Mouse (Mus musculus) liver, embryonic 11.5 days (tissue): ENCODE measurements at regions not wholly inside any gene's neighbourhood (a gene's known extent, or its start where the extent isn't known, plus 50 kb on each side); places are given as distances from the start of the nearest gene placed in this dataset.

ENCODE experiments used
- ATAC-seq: fragments of 200-750 bp; cut with Nextera tagmentation; replicated peaks from 2 replicates; pipeline ENCODE4 v1.8.0; 2017; ENCODE audit warnings: moderate number of reproducible peaks, mild to moderate bottlenecking, moderate TSS enrichment, moderate library complexity; ENCODE audit not compliant: low FRiP score
- DNase-seq: peaks from one replicate; pipeline ENCODE4 v3.0.0-alpha.2; 2017; ENCODE audit warnings: low spot score
- H3K27ac ChIP-seq: fragments of 300-500 bp; sonication (generic); 2 replicates; pipeline ENCODE4 v1.5.1; 2014; ENCODE audit warnings: mild to moderate bottlenecking, low read depth, low read length, control low read depth
- H3K27me3 ChIP-seq: fragments of 300-500 bp; sonication (generic); replicated peaks from 2 replicates; pipeline ENCODE4 v1.6.1; 2014; ENCODE audit warnings: low read length, mixed read lengths; ENCODE audit not compliant: control insufficient read depth, insufficient read depth
- H3K36me3 ChIP-seq: fragments of 300-500 bp; sonication (generic); 2 replicates; pipeline ENCODE4 v1.6.1; 2014; ENCODE audit warnings: mild to moderate bottlenecking, low read length, moderate library complexity, mixed read lengths; ENCODE audit not compliant: control insufficient read depth, insufficient read depth
- H3K4me1 ChIP-seq: fragments of 300-500 bp; sonication (generic); replicated peaks from 2 replicates; pipeline ENCODE4 v1.6.1; 2014; ENCODE audit warnings: low read length, mixed read lengths; ENCODE audit not compliant: control insufficient read depth, insufficient read depth
- H3K4me2 ChIP-seq: fragments of 300-500 bp; sonication (generic); 2 replicates; pipeline ENCODE4 v1.6.1; 2014; ENCODE audit warnings: mild to moderate bottlenecking, control low read depth, moderate library complexity
- H3K4me3 ChIP-seq: fragments of 300-500 bp; sonication (generic); 2 replicates; pipeline ENCODE4 v1.5.1; 2014; ENCODE audit warnings: low read depth, low read length, control low read depth
- H3K9ac ChIP-seq: fragments of 300-500 bp; sonication (generic); 2 replicates; pipeline ENCODE4 v1.6.1; 2014; ENCODE audit warnings: low read depth, low read length, control low read depth
- H3K9me3 ChIP-seq: fragments of 300-500 bp; sonication (generic); 2 replicates; pipeline ENCODE4 v1.6.1; 2016; ENCODE audit warnings: low read length, inconsistent platforms, mixed read lengths; ENCODE audit not compliant: control insufficient read depth
- WGBS: fragments of 180-500 bp; shearing (Covaris S2); extraction: QIAGEN DNeasy Blood & Tissue Kit; methylation state at CpG from one replicate; pipeline ENCODE4 v1.1.7; 2014; 5-methylcytosine and 5-hydroxymethylcytosine counted together

DNA sequence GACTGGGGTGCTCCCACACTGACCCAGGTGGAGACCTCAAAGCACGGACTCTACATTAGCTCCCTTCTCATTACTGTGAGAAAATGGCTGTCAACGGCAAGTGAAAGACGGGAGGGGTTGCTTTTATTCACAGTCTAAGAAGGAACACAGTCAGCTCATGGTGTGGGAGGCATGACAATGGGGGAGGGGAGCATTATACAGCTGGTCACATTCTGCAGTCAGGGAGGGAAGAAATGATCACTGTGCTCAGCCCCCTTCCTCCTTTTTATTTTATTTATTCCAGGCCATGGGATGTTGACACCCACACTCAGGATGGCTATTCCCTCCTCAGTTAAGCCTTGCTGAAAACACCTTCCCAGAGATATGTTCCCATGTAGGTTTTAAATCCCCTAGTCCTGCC lies 93.1 kb upstream of the Spdye4c start:
- no peak overlapping the region for H3K4me3 ChIP-seq
- H3K27ac ChIP-seq: no peak overlapping the region
- H3K36me3 ChIP-seq: no peaks in the 10 kb centered on the region
- 67% methylated on average over 3 of the region's 3 CpGs for WGBS
- H3K4me2 ChIP-seq: no peak overlapping the region
- no peak for DNase-seq
- H3K27me3 ChIP-seq: no peaks in the 10 kb centered on the region
- no peak for ATAC-seq
- no peak overlapping the region for H3K9ac ChIP-seq
- no peaks in the 10 kb centered on the region for H3K4me1 ChIP-seq
- no peaks in the 10 kb centered on the region for H3K9me3 ChIP-seq

DNA sequence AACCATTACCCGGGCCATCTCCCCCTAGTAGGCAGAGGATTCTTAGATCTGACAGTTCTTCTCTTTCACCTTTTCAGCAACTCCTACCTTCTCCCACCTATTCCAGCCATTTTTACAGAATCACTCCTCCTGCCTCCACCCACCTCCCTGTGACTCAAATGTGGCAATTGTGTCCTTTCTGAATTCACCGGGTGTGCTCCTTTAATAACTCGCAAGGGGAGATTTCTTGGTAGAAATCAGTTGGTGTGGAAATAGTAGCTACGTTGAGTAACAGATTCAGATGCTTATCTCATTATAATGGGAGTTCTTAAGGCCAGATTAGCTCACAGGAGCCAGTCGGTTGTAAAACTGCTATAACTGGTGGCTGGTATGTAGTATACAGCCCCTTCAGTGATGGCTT lies 92.4 kb upstream of the Spdye4c start:
- Histone ChIP-seq H3K36me3 (no peaks in the 10 kb centered on the region), H3K4me1 (no peaks in the 10 kb centered on the region), H3K27me3 (no peaks in the 10 kb centered on the region), H3K9me3 (no peaks in the 10 kb centered on the region), H3K9ac (no peak overlapping the region), H3K4me2 (no peak overlapping the region), H3K27ac (no peak overlapping the region), H3K4me3 (no peak overlapping the region)
- WGBS: 73% methylated on average over 5 of the region's 5 CpGs
- DNase-seq: no peak
- no peak for ATAC-seq

DNA sequence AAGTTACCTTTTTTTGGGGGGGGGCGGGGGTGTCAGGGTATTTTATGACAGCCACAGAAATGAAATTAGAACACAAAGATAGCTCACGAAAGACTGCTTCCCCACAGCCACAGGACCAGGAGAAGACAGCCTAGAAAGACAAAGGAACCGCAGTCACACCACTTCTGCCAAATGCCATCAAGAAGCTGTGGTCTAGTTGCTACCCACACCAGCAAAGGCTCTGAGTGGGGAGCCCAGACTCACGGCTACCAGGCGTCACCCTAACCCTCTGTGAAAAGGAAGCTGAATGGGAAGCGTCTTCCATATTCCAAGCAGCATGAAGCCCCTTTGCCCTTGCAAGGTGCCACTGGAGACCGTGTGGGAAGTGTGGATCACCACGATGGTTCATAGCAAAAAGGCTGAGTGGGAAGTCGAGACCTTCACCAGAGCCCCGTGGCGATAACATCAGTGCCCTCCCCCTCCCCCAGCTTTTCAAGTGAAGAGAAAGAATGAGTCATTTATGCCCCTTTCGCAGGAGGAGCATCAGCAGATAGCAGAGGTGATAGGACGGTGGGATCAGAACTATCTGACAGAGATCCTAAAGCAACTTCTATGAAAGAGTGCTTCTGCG lies 91.3 kb upstream of the Spdye4c start:
- no peak for DNase-seq
- Histone ChIP-seq H3K27ac (no peak overlapping the region), H3K9ac (no peak overlapping the region), H3K9me3 (no peaks in the 10 kb centered on the region), H3K4me1 (no peaks in the 10 kb centered on the region), H3K27me3 (no peaks in the 10 kb centered on the region), H3K36me3 (no peaks in the 10 kb centered on the region), H3K4me3 (no peak overlapping the region), H3K4me2 (no peak overlapping the region)
- 63% methylated on average over 14 of the region's 14 CpGs for WGBS
- no peak for ATAC-seq

DNA sequence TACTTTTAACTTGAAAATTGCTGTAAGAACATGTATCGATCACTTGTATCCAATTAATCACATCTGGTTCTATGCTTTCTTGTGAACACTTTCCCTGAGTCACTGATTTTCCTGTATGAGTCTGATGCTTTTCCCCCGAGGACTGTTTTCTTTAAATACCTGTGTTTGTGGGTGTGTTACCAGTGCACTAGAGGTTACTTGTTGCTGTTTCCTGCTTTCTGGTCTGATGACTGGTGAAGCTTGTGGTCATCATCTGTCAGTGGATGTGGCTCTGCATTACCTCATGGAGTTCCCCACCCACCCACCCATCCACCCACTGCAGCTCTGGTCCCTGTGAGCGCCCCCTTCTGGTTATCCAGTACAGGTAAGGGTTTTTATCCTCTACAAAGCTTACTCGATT lies 88.3 kb upstream of the Spdye4c start:
- no peaks in the 10 kb centered on the region for H3K9me3 ChIP-seq
- WGBS: 73% methylated on average over 4 of the region's 4 CpGs
- ATAC-seq: no peak

DNA sequence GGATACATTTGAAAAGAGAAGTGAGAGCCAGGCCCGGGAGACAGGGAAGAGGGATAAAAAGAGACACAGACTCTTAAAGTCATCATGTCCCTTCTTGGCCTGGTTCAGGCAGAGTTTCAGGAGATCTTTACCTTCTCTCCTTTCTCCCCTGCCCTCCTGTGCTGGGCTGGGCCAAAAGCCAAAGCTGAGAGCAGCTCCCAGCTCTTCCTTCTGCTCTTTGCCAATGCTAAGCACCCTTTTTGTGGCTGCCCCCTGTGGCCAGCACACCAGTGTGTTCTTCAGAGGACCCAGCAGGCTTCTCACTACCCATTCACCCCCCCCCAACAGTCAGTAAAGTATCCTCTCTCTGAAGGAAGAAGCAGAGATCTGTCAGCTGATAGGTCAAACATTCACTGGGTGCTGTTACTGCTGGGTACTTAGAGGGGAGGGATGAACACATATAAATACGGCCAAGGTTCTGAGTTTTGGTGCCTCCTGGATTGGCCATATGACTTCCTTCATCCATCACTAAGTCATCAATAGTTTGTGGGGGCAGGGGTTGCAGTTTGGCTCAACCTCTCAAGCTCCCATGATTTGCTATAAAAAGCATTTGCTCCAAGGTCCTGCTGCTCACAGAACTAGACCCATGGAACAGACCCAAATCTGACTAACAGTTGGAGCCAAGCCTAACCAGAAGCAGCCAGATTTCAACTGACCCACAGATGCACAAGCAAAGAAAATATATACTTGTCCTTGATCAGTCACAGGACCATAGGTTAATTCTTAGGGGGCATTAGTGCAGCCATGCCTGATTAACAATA lies 87.7 kb upstream of the Spdye4c start:
- Histone ChIP-seq H3K4me2 (no peak overlapping the region), H3K27me3 (no peaks in the 10 kb centered on the region), H3K36me3 (no peaks in the 10 kb centered on the region), H3K9me3 (no peaks in the 10 kb centered on the region), H3K4me3 (no peak overlapping the region), H3K27ac (no peak overlapping the region), H3K4me1 (no peaks in the 10 kb centered on the region), H3K9ac (no peak overlapping the region)
- ATAC-seq (no peak), DNase-seq (no peak)
- 76% methylated on average over 2 of the region's 2 CpGs for WGBS

More for the DNA sequence above, 88.3 kb upstream of the Spdye4c start:
- DNase-seq: no peak
- Histone ChIP-seq H3K9ac (no peak overlapping the region), H3K36me3 (no peaks in the 10 kb centered on the region), H3K4me1 (no peaks in the 10 kb centered on the region), H3K27ac (no peak overlapping the region), H3K4me3 (no peak overlapping the region), H3K27me3 (no peaks in the 10 kb centered on the region), H3K4me2 (no peak overlapping the region)

DNA sequence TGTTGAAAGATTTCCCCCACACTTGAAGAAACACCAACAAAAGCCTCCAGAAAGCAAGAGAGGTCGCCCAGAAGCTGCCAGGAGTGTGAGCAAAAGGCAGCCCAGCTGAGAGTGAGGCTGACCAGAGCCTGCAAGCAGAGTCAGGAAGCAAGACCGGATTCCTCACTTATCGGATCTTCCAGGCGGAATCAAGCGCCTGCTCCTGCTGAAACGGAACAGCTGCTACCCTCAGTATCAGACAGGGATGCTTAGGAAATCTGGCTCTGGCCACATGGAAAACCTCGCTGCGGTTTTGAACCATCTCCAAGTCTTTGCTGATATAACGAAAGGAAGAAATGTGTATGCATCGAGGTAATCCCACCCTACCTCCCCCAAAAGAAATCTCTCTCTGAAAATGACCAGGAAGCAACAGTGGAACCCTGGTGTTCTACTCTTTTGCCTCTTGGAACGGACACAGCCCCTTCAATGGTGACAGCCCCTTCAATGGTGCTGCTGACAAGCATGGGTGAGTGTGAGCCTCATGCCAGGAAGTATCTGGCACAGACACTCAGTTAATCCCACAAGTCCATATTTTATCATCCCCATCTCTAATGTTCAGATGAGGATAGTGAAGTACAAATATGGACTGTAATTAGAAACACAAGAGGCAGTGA lies 83.3 kb upstream of the Spdye4c start:
- no peaks in the 10 kb centered on the region for H3K36me3 ChIP-seq
- H3K4me2 ChIP-seq: no peak overlapping the region
- H3K27ac ChIP-seq: no peak overlapping the region
- H3K4me1 ChIP-seq: peaks cover 1% of the 10 kb centered on the region; the same call in 1 of the 2 replicates
- 23% methylated on average over 11 of the region's 11 CpGs for WGBS
- H3K9ac ChIP-seq: no peak overlapping the region
- H3K27me3 ChIP-seq: no peaks in the 10 kb centered on the region
- no peaks in the 10 kb centered on the region for H3K9me3 ChIP-seq
- DNase-seq (peak; percentile 34), ATAC-seq (no peak; the same call in 1 of the 2 replicates)
- H3K4me3 ChIP-seq: no peak overlapping the region

DNA sequence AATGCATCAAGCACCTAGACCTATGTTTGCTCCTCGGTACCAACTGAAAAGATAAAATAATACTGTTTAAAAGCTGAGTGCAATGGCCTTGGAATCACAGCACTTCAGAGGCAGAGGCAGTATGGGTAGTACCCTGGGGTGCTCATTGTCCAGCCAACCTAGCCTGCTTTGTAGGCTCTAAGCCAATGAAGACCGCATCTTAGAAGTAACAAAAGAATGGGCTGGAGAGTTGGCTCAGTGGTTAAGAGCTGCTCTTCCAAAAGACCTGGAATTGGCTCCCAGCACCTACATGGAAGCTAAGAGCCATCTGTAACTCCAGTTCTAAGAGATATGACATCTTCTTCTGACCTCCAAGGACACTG lies 82.8 kb upstream of the Spdye4c start:
- no peak overlapping the region for H3K27ac ChIP-seq
- DNase-seq (no peak), ATAC-seq (no peak)
- H3K9ac ChIP-seq: no peak overlapping the region
- H3K9me3 ChIP-seq: no peaks in the 10 kb centered on the region
- no peaks in the 10 kb centered on the region for H3K36me3 ChIP-seq
- H3K4me1 ChIP-seq: peaks cover 5% of the 10 kb centered on the region; the same call in 1 of the 2 replicates
- no peak overlapping the region for H3K4me3 ChIP-seq
- no peak overlapping the region for H3K4me2 ChIP-seq
- 63% methylated on average over 2 of the region's 2 CpGs for WGBS
- H3K27me3 ChIP-seq: no peaks in the 10 kb centered on the region

DNA sequence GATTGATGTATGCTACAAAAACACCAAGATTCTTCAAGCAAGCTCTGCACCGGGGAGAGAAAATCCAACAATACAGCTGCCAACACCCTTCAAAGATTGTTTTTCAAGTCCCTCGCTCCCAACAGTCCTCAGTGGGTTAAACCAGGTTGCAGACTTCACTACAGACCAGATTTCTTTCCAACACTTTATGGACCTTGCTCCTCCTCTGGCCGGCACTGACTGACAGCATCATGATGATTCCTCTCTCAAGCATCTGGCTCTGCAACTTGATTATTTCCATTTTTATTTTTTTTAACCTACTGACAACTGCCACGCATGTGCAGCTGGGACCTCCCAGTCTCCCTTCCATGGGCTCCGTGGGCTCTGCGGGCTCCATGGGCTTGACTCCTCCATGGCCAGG lies 79.7 kb upstream of the Spdye4c start:
- Histone ChIP-seq H3K36me3 (no peaks in the 10 kb centered on the region), H3K27ac (no peak overlapping the region), H3K9me3 (no peaks in the 10 kb centered on the region), H3K27me3 (no peaks in the 10 kb centered on the region), H3K4me2 (no peak overlapping the region), H3K4me1 (peaks cover 5% of the 10 kb centered on the region), H3K9ac (no peak overlapping the region), H3K4me3 (no peak overlapping the region)
- 82% methylated on average over 6 of the region's 6 CpGs for WGBS
- DNase-seq (no peak), ATAC-seq (no peak)
